Mouse (Mus musculus) megakaryocyte, adult 5-6 weeks (primary cell): ENCODE results near the gene Gm20403. TPM values are rescaled to one million over a fixed set of nuclear protein-coding genes. Genes with fewer than 3 reads are reported as not detected.
"Not testable (repeated sequence)": the region's sequence is repeated elsewhere in the genome, so short reads cannot be mapped to it uniquely, and the experiment has no call there.

Experiments used
- ATAC-seq: 2 replicates; pipeline ENCODE4 v1.8.0; 2016; ENCODE audit warnings: mild to moderate bottlenecking, inconsistent platforms; ENCODE audit not compliant: poor library complexity, severe bottlenecking
- total RNA-seq, 2 experiments: library from RNA; stranded (forward) in 1 of 2; stranded (reverse) in 1 of 2; fragments of 153-499, 151-499 nt in 1 of 2; fragments of 221-1000, 200-1000 nt in 1 of 2; gene quantifications; 2 replicates each; pipeline versions ENCODE4 v1.2.3 to v1.2.4; 2015 to 2017

Gene Gm20403
- total RNA-seq, 2 experiments from 2014 or later = not detected

DNA sequence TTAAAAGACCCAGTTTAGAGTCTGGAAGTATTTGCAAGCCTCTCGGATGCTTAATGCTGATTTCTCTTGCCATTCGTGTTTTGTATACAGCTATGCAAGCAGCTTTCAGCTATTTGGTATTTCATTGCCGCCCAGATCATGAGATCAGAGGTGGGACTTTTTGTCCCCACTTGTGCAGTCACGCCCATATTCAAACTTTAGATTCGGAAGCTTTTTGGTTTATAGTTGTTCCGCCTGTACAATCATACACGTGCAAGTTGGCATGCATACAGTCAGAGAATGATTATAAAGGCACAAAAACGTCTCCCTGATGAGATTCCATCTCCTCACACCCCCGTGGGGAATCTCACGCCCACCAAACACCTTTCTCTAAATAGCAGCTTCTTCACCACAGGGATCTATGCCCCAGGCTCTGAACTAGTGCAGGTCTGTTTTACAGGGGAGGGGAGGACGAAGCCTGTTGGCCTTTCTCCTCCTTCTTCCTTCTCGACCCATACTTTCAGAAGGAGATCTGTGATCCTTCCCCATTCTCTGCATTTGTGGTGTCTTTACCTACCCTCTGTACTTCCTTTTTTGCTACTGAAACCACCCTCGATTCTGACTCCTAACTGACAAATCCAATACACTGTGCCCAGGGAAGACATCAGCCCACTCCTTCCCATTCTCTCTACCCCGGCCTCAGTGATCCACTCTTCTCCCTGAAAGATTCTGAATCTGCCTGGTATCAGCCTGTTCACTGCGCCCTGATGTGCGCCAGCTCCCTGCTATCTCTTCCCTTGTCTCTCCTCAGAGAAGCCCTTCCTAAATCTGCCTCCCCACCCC is 7.1 kb upstream of the Gm20403 start:
- peak; percentile 87 for ATAC-seq

DNA sequence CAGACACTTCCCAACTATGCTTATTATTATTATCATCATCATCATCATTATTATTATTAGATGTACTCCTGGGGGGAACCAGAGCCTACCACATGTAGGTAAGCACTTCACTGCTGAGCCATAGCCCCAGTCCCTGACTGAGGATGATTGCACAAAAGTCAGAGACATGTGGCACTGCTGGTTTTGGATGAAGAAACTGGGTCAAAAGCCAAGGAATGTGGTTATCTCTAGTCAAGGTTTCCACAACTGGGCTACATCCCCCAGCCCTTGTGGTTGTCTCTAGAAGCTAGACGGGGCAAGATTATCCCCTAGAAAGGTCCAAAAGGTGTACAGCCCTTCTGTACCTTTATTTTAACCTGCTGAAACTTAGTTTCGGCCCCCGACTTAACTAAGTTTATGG is 6.5 kb upstream of the Gm20403 start:
- ATAC-seq = no peak

- ATAC-seq = no peak
Observed at GRCm38 (mm10) chr12:54988323-54988850, 2.1 kb upstream of the Gm20403 start.

DNA sequence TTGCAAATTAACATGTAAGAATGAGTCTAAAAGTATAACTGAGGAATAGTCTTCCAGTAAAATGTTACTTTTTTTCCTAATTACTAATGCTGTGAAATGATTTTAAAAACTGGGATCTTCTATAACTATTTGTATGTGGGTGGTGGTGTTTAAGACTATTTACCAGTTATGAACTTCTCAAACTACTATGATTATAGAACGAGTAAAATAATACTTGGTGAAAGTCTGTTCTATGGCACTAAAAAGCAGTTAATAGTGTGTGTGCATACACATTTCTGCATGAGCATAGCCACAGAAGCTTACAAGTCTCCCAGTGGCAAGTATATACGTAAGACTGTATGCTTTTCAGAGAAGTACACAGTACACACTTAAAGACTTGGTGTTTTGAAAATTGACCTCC is 827 bp upstream of the Gm20403 start:
- ATAC-seq = no peak

- ATAC-seq = peak; percentile 28
Observed at GRCm38 (mm10) chr12:54985257-54986051, 875 bp downstream of the Gm20403 start.

DNA sequence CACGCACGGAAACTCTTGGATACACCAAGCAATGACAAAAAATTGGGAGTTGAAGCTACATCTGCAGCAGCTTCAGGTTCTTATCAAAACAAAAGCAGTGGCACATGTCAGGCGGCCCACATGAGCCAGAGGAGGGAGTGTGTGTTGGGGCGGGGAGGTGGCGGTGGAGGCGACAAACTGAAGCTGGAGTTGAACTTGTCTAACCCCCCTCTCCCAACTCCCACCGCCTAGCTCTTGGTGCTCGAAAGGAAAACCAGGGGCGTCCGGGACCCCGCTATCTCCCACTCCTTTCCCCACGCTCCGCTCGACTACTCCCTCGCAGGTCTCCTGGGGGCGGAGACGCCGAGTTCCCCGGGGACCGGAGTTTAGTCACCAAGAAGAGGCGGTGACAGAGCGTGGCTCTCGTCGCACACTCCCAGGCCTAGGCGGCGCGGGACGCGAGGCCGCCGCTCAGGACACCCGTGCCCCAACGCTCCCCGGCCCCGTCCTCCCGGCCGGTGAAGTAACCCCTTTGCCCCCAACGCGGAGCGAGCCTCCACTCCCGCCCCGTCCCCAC is 1.6 kb downstream of the Gm20403 start:
- peak; percentile 51 for ATAC-seq

DNA sequence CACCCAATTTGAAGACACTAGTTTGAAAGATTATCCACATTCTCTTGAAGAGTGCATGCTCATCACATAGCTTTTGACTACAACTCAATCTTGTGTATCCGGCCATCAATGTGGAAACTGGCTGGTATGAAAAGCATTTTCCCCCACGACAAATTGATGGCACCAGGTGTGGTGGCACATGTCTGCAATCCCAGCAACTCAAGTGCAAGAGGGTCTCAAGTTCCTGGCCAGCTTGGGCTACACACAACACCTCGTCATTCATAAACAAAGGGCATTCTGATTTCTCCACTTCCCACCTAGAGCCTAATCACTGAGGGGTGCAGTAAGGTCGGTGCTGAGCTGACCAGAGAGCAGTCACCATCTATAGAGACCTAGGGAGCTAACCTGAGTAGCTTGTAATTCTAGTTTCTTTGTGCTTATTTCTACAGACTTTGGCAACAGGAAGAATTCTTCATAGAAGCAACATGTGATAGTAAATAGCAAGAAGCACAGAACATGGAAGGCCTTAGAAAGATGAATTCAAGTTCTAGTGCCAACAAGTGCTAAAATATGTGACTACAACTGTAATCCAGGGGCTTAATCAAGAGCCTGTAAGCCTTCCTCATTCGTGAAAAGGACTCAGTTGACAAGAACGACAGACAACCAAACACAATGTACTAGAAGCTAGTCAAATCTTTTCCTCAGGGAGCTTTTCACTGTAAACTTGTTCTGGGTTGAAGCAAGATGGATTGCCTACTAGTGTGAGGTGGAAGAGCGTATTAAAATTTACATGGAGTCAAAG is 3.2 kb downstream of the Gm20403 start:
- ATAC-seq = no peak

GRCm38 (mm10) chr12:54981962-54982361 is 4.4 kb downstream of the Gm20403 start:
- no peak for ATAC-seq

GRCm38 (mm10) chr12:54980939-54981338 is 5.4 kb downstream of the Gm20403 start:
- ATAC-seq = no peak

DNA sequence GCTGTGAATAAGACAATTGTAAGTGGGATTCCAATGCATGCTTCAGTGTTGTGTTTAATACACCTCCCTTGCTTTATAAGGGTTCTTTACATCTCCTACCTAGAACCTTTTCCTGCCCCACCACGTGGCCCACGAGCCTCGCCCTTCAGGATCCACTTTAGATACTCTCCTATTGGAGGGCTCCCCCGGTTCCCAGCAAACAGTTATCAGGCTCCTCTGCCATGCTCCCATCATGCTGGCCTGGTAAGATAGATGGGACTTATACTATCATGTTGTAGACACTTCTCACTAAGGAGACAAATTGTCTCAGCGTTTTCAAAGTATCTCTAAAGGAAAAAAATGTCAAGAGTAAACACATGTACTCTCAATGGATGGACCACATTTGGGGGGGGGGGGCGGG is 5.8 kb downstream of the Gm20403 start:
- ATAC-seq = no peak

DNA sequence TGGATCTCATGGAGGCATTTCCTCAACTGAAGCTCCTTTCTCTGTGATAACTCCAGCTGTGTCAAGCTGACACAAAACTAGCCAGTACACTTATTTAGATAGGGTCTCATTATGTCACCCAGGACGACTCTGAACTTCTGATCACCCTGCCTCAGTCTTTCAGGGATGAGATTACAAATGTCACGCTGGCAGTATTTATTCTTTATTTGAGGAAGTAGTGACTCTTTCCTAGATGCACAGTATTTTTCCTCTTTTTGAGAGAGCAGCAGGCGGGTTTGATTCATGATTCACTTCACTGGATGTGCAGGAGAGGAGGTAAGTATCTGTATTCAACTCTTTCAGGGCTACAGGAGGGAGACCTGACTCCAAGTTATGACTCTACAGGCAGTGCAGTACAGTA is 17.3 kb downstream of the Gm20403 start:
- ATAC-seq = peak; percentile 40; the same call in 1 of the 2 replicates

- no peak for ATAC-seq
Observed at GRCm38 (mm10) chr12:54965532-54966160, 20.7 kb downstream of the Gm20403 start.

DNA sequence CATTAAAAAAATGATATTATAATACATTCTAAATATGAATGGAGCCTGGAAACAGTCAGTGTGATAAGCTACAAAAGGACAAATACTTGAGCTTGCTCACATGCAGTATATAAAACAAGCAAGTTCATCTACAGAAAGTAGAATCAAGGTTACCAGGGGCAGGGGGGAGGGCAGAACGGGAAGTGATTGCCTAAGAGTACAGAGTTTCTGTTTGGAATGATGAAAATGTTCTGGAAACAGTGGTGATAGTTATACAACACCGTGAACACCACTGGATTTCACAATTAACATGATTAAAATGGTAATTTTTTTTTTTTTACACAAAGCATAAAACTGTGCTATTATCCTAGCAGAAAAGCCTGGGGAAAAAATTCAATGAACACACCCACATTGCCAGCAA is 26.8 kb downstream of the Gm20403 start:
- ATAC-seq = peak; percentile 77

DNA sequence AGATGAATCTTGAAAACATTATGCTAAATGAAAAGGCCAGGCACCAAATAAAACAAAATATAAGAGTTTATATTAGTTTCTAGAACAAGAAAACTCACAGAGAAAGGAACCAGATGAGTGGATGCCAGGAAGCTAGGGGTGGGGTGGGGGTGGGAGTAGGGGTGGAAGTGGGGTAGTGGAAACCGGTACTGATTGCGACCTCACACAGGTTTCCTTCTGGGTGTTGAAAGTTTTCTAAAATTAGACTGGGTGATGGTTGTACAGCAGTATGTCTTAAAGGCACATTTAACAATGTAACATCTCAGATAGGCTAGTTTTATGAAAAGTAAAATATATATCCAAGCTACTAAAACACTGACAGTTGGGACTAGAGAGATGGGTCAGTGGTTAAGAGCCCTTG is 29.4 kb downstream of the Gm20403 start:
- peak; percentile 72 for ATAC-seq

DNA sequence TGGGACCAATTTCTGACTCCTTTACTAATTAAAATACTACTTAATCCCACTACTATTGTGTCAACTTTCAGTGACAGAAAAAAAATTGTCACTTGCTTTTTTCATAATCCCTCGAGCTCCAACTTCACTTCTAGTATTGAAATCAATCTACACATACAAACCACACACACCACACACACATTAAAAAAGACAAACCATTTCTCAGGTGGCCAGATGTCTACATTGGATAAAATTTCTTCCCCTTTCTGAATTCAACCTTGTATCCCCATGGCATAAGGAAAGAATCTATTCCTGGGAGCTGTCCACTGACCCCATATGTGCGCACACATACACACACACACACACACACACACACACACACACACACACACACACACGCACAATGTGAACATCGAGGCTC is 29.9 kb downstream of the Gm20403 start:
- ATAC-seq = no peak

DNA sequence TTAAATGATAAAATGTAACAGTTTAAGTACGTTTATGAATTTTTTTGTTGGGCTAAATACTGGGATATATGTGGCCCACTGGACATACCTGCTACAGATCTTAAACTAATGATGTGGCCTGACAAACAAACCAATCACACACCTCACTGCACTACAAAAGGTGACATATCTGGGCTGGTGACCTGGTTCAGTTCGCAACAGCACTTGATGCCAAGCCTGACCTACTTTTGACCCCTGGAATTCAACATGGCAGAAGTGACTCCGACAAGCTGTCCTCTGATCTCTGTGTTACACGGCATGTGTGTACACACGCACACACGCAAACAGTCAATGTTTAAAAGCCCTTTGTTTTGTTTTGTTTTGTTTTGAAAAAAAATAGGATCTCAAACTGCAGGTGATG is 40.2 kb downstream of the Gm20403 start:
- ATAC-seq = no peak

DNA sequence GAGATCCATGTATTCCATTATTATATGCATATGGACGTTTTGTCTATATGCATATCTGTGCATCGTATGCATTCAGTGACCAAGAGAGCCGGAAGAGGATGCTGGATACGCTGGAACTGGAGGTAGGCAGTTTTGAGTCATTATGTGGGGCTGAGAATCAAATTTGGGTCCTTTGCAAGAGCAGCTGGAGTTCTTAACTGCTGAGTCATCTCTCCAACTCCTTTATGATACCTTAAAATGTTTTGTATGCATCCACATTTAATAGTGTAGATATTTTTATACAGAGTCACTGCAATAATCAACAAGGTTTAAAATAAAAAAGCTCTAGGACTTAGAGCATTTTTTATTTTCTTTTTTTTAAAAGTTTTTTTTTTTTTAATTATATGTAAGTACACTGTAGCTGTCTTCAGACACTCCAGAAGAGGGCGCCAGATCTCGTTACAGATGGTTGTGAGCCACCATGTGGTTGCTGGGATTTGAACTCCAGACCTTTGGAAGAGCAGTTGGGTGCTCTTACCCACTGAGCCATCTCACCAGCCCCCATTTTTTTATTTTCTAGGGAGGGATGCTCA is 43.7 kb downstream of the Gm20403 start:
- ATAC-seq = not testable (repeated sequence)

DNA sequence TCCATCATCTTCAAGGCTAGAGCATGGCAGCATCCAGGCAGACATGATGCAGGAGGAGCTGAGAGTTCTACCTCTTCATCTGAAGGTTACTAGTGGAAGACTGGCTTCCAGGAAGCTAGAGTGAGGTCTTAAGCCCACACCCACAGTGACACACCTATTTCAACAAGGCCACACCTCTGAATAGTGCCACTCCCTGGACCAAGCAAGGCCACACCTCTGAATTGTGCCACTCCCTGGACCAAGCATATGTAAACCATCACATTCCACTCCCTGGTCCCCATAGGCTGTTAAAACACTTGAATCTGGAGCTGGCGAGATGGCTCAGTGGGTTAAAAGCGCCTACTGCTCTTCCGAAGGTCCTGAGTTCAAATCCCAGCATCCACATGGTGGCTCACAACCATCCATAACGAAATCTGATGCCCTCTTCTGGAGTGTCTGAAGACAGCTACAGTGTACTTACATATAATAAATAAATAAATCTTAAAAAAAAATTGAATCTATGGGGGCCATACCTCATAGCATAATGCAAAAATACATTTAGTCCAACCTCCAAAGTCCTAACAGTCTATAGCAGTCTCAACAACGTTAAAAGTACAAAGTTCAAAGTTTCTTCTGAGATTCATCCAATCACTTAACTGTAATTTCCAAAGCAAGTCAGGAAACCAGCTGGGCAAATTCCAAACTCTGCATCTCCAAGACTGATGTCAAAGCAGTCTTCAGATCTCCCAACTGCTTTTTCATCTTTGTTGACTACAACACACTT is 48.6 kb downstream of the Gm20403 start:
- ATAC-seq = not testable (repeated sequence)
